Comparison of ENCODE assay signal across 12 mouse cellular contexts in genomic region chr8:106633361-106634158, GRCm38 (mm10). TPM values are rescaled to one million over a fixed set of nuclear protein-coding genes. Genes with fewer than 3 reads are reported as not detected.
DNase-seq lines count a peak whose midpoint lies in the region; ATAC-seq and TF ChIP-seq lines count a peak whose summit lies in the region.
"Had no signal": no experiment of that assay in that cellular context is flagged by ENCODE, and none has a peak within 500 bp of the region (broad histone marks: within the 10 kb centered on the region; RNA-seq: fewer than 3 reads in every experiment).

No protein-coding gene starts in this region.

- H3K9ac ChIP-seq in kidney, postnatal 0 days (ENCODE audit: low read depth, low read length) = no peak overlapping the region
- H3K9ac ChIP-seq: hindbrain, embryonic 13.5 days; limb, embryonic 15.5 days had no signal

- no peaks in the 10 kb centered on the region for H3K9me3 ChIP-seq in kidney, postnatal 0 days (replicated peaks; ENCODE audit: low read length)
- H3K9me3 ChIP-seq: hindbrain, embryonic 13.5 days; limb, embryonic 15.5 days had no signal

- DNase-seq in CD4-positive, CD25-positive, alpha-beta regulatory T cell, adult 2 months (ENCODE audit: low read depth, low spot score) = peak; percentile 73
- peak; percentile 85 for DNase-seq in ZHBTc4 (ENCODE audit: low read depth, low spot score)
- no peak for DNase-seq in kidney, postnatal 0 days (ENCODE audit: low spot score)
- peak; percentile 72 for DNase-seq in naive thymus-derived CD4-positive, alpha-beta T cell, adult 2 months (ENCODE audit: low read depth)
- no peak for DNase-seq in layer of hippocampus, adult 18-20 months (ENCODE audit: low spot score in 2 of 2)
- DNase-seq in lung, postnatal 36 days = no peak
- DNase-seq in layer of hippocampus, adult 2 months (ENCODE audit: low spot score in 2 of 2) = no peak
- no peak for DNase-seq in adrenal gland, postnatal 4 days (ENCODE audit: low spot score in 2 of 2)
- DNase-seq: cerebellum, adult 8-10 months had no signal

- ATAC-seq in kidney, postnatal 0 days (replicated peaks; ENCODE audit: low FRiP score, low read depth) = peak; percentile 43; the same call in 1 of the 2 replicates
- ATAC-seq: Patski had no signal

- H3K27me3 ChIP-seq in kidney, postnatal 0 days (ENCODE audit: insufficient read depth, low read length) = no peaks in the 10 kb centered on the region
- H3K27me3 ChIP-seq: limb, embryonic 15.5 days; Patski had no signal

- no peaks in the 10 kb centered on the region for H3K36me3 ChIP-seq in kidney, postnatal 0 days (ENCODE audit: insufficient read depth, low read length)
- H3K36me3 ChIP-seq: hindbrain, embryonic 13.5 days; limb, embryonic 15.5 days had no signal

- no peak overlapping the region for H3K4me2 ChIP-seq in kidney, postnatal 0 days (ENCODE audit: low read length)
- H3K4me2 ChIP-seq: hindbrain, embryonic 13.5 days; limb, embryonic 15.5 days had no signal

- H3K27ac ChIP-seq in kidney, postnatal 0 days = no peak overlapping the region
- H3K27ac ChIP-seq in layer of hippocampus, adult 2 months = no peak overlapping the region
- H3K27ac ChIP-seq: hindbrain, embryonic 13.5 days; limb, embryonic 15.5 days had no signal

- 62% methylated on average over 17 of the region's 17 CpGs for WGBS in kidney, postnatal 0 days

- H3K4me1 ChIP-seq in kidney, postnatal 0 days (replicated peaks; ENCODE audit: insufficient read depth, low read length) = 0 out of 2 replicates have a peak, but pooled peaks cover 3% of the 10 kb centered on the region

- no peak overlapping the region for H3K4me3 ChIP-seq in kidney, postnatal 0 days (replicated peaks; ENCODE audit: low read depth, low read length)
- no peak overlapping the region for H3K4me3 ChIP-seq in layer of hippocampus, adult 2 months
- H3K4me3 ChIP-seq: hindbrain, embryonic 13.5 days; limb, embryonic 15.5 days had no signal

- no peak for TF ChIP-seq CTCF in kidney, postnatal 0 days (IDR thresholded peaks at IDR 0.05; ENCODE audit: low read depth)
- TF ChIP-seq CTCF in layer of hippocampus, adult 2 months (conservative IDR thresholded peaks at IDR 0.05) = no peak

RNA-seq across cellular contexts. Expression of gene Cdh1, which starts 30.4 kb away (rescaled TPM):
- 74.0 and 89.3 TPM in 2 replicates for polyA plus RNA-seq in kidney, postnatal 0 days (2015; fragmentation: Nextera tagmentation; extraction: Ambion mirVana)
- under 1 TPM; 0.27 to 0.76 TPM for total RNA-seq in layer of hippocampus, adult 18-20 months (2021)
- total RNA-seq in layer of hippocampus, adult 2 months (2021) = under 1 TPM; 0.37 to 0.54 TPM
- total RNA-seq in adrenal gland, postnatal 4 days (2021) = 10 to 100 TPM in 1 of 2 experiments, 1 to 10 TPM in 1; 7.7 to 26.7 TPM

RNA-seq across cellular contexts. Expression of gene Tango6, which starts 49.3 kb away (rescaled TPM):
- 6.4 and 7.7 TPM in 2 replicates for polyA plus RNA-seq in kidney, postnatal 0 days (2015; fragmentation: Nextera tagmentation; extraction: Ambion mirVana)
- 1 to 10 TPM; 6.6 to 6.7 TPM for total RNA-seq in layer of hippocampus, adult 18-20 months (2021)
- 1 to 10 TPM; 6.7 to 6.9 TPM for total RNA-seq in layer of hippocampus, adult 2 months (2021)
- 10 to 100 TPM; 11.0 to 12.2 TPM for total RNA-seq in adrenal gland, postnatal 4 days (2021)

Comparison
In these comparisons a context has a peak if more than half of its experiments do, and no peak if none do; other contexts are left out.
1. DNase-seq: peak in CD4-positive, CD25-positive, alpha-beta regulatory T cell, adult 2 months (single experiment), ZHBTc4 (single experiment) and naive thymus-derived CD4-positive, alpha-beta T cell, adult 2 months (single experiment); none in kidney, postnatal 0 days (single experiment), layer of hippocampus, adult 18-20 months (0 of 2), lung, postnatal 36 days (single experiment), layer of hippocampus, adult 2 months (0 of 2) and adrenal gland, postnatal 4 days (0 of 2).
2. RNA of gene Cdh1, which starts 30.4 kb away (total RNA-seq): 7.7 to 26.7 TPM in adrenal gland, postnatal 4 days; 0.27 to 0.76 TPM in layer of hippocampus, adult 18-20 months and 0.37 to 0.54 TPM in layer of hippocampus, adult 2 months; every median in the first group is over 4 times any median in the second.